Mouse (Mus musculus): ENCODE results near the gene Engase. TPM values are rescaled to one million over a fixed set of nuclear protein-coding genes. Genes with fewer than 3 reads are reported as not detected.

Gene Engase
- polyA plus RNA-seq, 1 experiment from 2014 or later = 6.6 TPM

DNA sequence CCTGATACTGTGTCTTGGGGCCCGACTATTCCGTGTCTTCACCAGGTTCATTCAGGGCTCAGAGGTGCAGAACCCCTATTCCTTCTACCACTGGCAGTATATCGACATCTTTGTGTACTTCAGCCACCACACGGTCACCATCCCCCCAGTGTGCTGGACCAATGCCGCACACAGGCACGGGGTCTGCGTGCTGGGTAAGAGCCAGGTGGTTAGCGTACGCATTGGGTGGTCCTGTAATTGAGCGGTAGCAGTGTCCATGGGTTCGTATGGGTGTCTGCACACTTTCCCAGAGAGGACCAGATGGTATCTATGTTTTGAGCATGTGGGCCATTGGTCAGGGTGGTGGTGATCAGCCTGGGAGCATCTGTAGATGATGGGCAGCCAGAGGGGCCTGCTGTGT is 4.6 kb downstream of the Engase start:
- no peaks in the 10 kb centered on the region for H3K36me3 ChIP-seq (replicated peaks)
- 95% methylated on average over 11 of the region's 11 CpGs for WGBS
- ATAC-seq (replicated peaks) = no peak
- H3K4me2 ChIP-seq = no peak overlapping the region
- H3K9me3 ChIP-seq = no peaks in the 10 kb centered on the region
- H3K27me3 ChIP-seq (replicated peaks) = no peaks in the 10 kb centered on the region
- H3K4me1 ChIP-seq = peaks cover 13% of the 10 kb centered on the region
- no peak overlapping the region for H3K27ac ChIP-seq
- no peak overlapping the region for H3K4me3 ChIP-seq
- no peak overlapping the region for H3K9ac ChIP-seq

DNA sequence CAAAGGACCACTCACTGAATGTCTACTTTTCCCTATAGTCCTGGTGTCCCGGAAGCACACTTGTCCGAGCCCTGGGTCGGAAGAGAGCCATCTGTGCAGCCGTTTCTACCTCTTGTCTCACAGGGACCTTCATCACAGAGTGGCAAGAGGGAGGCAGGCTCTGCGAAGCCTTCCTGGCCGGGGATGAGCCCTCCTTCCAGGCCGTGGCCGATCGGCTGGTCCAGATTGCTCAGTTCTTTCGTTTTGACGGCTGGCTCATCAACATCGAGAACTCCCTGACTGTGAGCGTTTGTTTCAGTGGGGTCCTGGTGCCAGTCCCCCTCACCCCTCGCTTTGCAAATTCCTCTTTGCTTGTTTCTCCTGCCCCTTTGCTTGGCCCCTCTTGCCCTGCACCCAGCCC is 5.1 kb downstream of the Engase start:
- H3K27ac ChIP-seq = no peak overlapping the region
- H3K27me3 ChIP-seq (replicated peaks) = no peaks in the 10 kb centered on the region
- no peak overlapping the region for H3K4me2 ChIP-seq
- no peaks in the 10 kb centered on the region for H3K9me3 ChIP-seq
- WGBS = 83% methylated on average over 14 of the region's 14 CpGs
- peaks cover 10% of the 10 kb centered on the region for H3K4me1 ChIP-seq
- H3K4me3 ChIP-seq = no peak overlapping the region
- ATAC-seq (replicated peaks) = no peak
- no peak overlapping the region for H3K9ac ChIP-seq
- no peaks in the 10 kb centered on the region for H3K36me3 ChIP-seq (replicated peaks)

DNA sequence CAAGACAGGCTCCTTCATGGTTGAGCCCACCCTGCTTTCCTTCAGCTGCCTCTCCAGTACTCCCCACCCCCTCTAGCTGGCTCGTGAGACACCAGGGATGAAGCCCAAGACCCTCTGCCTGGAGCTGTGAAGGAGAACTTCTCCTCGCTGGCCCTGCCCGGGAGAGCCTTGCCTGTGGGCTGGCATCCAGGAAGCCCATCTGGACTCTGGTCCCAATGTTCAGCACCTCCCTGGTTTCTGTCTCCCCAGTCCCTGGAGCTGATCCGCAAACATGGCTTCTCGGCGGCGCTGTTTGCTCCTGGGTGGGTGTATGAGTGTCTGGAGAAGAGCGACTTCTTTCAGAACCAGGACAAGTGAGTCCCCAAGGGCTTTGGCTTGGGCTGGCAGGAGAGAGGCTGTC is 7.5 kb downstream of the Engase start:
- no peak overlapping the region for H3K4me2 ChIP-seq
- no peak overlapping the region for H3K27ac ChIP-seq
- H3K27me3 ChIP-seq (replicated peaks) = no peaks in the 10 kb centered on the region
- no peaks in the 10 kb centered on the region for H3K36me3 ChIP-seq (replicated peaks)
- no peaks in the 10 kb centered on the region for H3K9me3 ChIP-seq
- no peak overlapping the region for H3K4me3 ChIP-seq
- peaks cover 10% of the 10 kb centered on the region for H3K4me1 ChIP-seq
- no peak for ATAC-seq (replicated peaks)
- no peak overlapping the region for H3K9ac ChIP-seq
- WGBS = 78% methylated on average over 8 of the region's 8 CpGs

DNA sequence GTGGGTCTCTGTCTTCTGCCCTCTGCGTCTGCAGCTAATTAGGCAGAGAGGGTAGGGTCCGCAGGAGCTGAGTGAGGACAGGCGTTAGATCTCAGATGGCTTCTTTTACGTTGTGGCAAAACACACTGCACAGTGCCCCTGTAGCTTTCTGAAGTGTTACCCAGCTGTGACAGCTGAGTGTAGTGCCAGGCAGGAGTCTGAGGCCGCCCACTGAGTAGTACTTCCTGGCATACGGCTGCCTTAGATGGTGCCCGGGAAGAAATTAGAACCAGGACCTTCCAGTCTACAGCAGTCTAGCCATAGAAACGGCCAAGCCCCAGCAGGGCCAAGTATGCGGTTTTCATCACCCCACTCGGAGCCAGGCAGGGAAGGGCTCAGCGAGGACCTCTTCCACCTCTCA is 8.7 kb downstream of the Engase start:
- H3K27ac ChIP-seq = no peak overlapping the region

DNA sequence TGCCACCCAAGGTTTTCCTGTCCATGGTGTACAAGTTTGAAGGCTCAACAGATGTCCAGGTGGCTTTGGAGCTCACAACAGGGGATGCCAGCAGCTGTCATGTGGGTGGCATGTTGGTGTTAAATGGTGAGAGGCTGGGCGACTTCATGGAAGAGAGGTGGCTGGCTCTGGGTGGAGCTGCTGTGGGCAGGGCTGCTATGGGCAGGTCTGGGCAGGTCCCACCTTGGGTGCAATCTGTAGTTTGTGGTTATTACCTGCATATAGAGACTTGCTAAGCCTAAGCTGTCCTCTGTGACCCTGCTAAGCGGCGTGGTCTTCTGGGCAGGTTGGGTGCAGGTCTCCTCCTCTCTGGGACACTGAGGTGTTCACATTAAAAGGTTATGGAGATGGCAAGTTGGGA is 9.2 kb downstream of the Engase start:
- Histone ChIP-seq H3K36me3 (replicated peaks) (no peaks in the 10 kb centered on the region), H3K4me1 (peaks cover 23% of the 10 kb centered on the region), H3K4me3 (no peak overlapping the region), H3K27ac (no peak overlapping the region), H3K27me3 (replicated peaks) (no peaks in the 10 kb centered on the region), H3K4me2 (no peak overlapping the region), H3K9me3 (no peaks in the 10 kb centered on the region), H3K9ac (no peak overlapping the region)
- WGBS = 93% methylated on average over 3 of the region's 3 CpGs
- ATAC-seq (replicated peaks) = no peak

More for the DNA sequence above, 8.7 kb downstream of the Engase start:
- no peak overlapping the region for H3K9ac ChIP-seq
- H3K4me3 ChIP-seq = no peak overlapping the region
- H3K4me1 ChIP-seq = peaks cover 21% of the 10 kb centered on the region
- no peak for ATAC-seq (replicated peaks)
- no peaks in the 10 kb centered on the region for H3K9me3 ChIP-seq
- no peak overlapping the region for H3K4me2 ChIP-seq
- H3K36me3 ChIP-seq (replicated peaks) = no peaks in the 10 kb centered on the region
- no peaks in the 10 kb centered on the region for H3K27me3 ChIP-seq (replicated peaks)
- 79% methylated on average over 11 of the region's 11 CpGs for WGBS

DNA sequence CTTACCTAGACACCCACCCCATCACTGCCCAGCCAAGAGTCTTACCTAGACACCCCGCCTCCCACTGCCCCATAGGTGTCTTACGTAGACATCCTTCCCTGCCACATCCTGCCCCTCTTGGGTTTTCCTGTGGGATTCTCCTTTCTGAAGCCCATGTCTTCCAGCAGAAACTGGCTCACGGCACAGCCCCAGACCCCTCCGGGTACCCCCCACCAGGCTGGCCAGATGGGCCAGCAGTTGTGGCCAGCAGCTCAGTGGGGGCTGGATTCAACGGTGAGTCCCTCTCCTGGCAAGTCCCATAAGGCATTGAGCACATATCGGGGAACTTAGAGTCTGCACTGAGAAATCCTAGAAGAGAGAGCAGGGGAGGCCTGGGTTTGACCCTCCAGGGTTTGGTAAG is 9.7 kb downstream of the Engase start:
- Histone ChIP-seq H3K27ac (no peak overlapping the region), H3K4me3 (no peak overlapping the region), H3K4me2 (no peak overlapping the region), H3K9ac (no peak overlapping the region), H3K36me3 (replicated peaks) (no peaks in the 10 kb centered on the region), H3K4me1 (peaks cover 23% of the 10 kb centered on the region), H3K27me3 (replicated peaks) (no peaks in the 10 kb centered on the region), H3K9me3 (no peaks in the 10 kb centered on the region)
- 80% methylated on average over 6 of the region's 6 CpGs for WGBS
- ATAC-seq (replicated peaks) = no peak

DNA sequence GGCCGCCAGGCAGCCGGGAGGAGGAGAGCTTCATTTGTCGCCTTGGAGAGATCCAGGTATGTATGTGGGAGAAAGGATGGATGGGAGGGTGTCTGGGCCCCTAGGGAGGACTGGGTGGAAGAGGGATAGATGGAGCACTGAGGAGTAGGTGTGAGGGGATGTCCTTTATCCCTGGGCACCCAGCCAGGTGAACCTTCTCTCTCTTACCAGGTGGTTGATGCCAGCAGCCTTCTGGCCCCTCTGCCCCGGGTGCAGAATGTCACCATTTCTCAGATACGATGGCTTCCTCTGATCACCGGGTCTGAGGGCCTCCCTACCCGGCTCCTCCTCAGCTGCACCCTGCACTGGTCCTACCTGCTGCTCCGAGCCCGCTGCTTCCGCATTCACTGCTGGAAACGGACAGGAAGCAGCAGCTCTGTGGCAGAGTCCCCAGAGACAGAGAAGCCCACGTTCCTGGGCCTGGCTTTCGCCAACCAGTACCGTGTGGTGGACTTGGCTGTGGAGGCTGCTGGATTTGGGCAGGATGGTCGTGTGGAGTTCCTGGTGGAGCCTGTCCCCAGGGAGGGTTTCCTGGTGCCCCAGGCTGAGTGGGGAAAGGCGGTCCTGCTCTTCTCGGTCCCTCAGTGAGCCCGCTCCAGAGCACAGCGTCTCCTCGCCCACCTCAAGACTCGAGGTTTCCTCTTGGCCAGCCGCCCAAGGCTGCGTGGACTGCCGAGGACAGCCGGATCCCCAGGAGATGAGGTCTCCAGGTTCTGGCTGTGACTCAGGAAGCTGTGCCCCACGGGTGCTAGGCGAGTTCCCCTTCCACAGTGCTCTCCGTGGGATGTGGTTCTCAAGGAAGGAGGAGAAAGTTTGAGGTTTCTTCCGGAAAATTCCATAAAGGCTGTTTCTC is 10.5 kb downstream of the Engase start:
- Histone ChIP-seq H3K9me3 (no peaks in the 10 kb centered on the region), H3K36me3 (replicated peaks) (no peaks in the 10 kb centered on the region), H3K9ac (no peak overlapping the region), H3K4me3 (no peak overlapping the region), H3K4me2 (no peak overlapping the region), H3K4me1 (peaks cover 25% of the 10 kb centered on the region), H3K27ac (no peak overlapping the region), H3K27me3 (replicated peaks) (no peaks in the 10 kb centered on the region)
- 86% methylated on average over 29 of the region's 29 CpGs for WGBS
- no peak for ATAC-seq (replicated peaks)

DNA sequence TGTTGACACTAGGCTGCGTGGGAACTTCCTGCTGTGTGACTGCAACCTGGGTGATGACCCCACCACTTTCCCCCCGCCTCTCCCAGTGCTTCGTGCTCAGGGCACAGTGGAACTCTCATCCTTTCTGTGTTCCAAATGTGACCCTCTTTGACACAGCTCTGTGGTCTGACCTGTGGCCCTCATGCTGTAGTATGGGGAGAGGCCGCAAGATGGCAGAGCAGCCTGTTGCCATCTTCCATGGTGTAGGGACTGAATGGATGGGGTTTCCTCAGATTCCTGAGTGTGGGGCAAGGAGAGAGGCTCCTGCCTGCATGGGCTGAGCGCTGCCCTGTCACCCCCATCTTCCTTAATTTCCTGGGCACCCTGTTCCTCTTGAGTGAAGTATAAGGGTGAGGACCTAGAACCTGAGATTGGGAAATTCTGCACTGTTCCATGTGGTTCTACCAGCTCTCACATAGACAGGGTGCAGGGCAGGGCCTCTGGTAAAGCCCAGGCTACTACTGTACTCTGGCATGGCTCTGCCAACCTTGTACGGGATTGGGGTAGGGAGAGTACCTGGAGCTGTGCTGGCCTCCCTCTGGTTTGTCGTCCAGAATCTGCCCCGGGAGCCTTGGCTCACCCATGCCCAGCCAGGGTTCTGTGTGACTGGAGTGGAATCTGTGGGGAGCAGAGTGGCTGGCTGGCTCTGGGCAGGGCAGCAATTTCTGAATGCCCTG is 11.7 kb downstream of the Engase start:
- WGBS = 64% methylated on average over 8 of the region's 8 CpGs

DNA sequence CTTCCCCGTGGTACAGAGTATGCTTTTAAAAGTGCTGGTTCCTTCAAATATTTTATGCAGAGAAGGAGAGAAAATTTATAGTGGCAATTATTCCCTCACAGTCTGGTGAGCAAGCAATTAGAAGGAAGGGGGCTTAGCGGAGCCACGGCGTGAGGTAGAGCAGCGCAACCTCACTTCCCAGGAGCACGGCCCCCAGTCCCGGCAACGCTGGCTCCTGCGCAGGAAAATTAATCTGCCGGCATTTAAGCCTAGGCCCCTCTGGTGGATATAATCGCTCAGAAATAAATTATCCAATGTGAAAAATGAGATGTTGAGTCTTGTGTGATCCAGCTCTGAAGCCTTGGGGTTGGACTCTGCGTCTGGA is 12.3 kb downstream of the Engase start:
- 0 out of 2 replicates have a peak, but pooled peaks have one; percentile 28 for ATAC-seq (replicated peaks)
- H3K27ac ChIP-seq = peak overlapping the region; percentile 43
- WGBS = 42% methylated on average over 12 of the region's 12 CpGs

More for the DNA sequence above, 11.7 kb downstream of the Engase start:
- Histone ChIP-seq H3K27me3 (replicated peaks) (no peaks in the 10 kb centered on the region), H3K9me3 (no peaks in the 10 kb centered on the region), H3K4me1 (peaks cover 36% of the 10 kb centered on the region), H3K9ac (no peak overlapping the region), H3K4me2 (no peak overlapping the region), H3K4me3 (no peak overlapping the region), H3K27ac (peak overlapping the region; percentile 43), H3K36me3 (replicated peaks) (no peaks in the 10 kb centered on the region)
- 0 out of 2 replicates have a peak, but pooled peaks have one; percentile 19 for ATAC-seq (replicated peaks)

DNA sequence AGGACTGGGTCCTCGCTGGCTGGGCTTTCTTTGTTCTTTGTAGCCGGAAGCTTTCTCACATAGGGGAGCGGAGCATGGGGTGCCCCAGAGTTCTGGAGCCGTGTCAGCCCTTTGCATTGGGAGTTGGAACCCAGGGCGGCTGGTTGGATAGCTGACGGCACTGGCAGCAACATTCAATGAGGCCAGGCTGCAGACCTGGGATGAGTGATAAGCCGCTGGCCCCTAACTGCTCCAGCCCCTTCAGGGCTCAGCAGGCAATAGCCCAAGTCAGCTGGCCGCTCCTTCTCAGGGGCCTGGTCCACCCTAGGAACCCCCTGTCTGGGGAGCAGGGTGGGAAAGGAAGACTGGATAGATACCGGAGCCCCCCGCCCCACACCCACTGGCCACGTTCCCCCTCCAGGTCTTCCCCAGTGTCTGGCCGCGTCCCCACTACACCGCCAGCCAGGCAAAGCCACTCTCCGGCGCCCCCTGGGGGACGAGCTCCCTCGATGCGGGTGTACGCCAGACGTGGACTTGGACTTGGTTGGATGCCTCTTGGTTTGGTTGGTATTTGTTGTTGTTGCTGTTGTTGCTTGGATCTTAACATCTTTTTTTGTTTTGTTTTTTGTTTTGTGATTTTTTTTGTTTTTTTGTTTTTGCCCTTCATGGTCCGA is 14.1 kb downstream of the Engase start:
- Histone ChIP-seq H3K4me3 (no peak overlapping the region), H3K4me1 (peaks cover 36% of the 10 kb centered on the region), H3K9me3 (no peaks in the 10 kb centered on the region), H3K27ac (no peak overlapping the region), H3K9ac (no peak overlapping the region), H3K4me2 (no peak overlapping the region), H3K27me3 (replicated peaks) (no peaks in the 10 kb centered on the region), H3K36me3 (replicated peaks) (no peaks in the 10 kb centered on the region)
- ATAC-seq (replicated peaks) = no peak
- WGBS = 20% methylated on average over 22 of the region's 22 CpGs

More for the DNA sequence above, 12.3 kb downstream of the Engase start:
- Histone ChIP-seq H3K4me3 (no peak overlapping the region), H3K36me3 (replicated peaks) (no peaks in the 10 kb centered on the region), H3K9me3 (no peaks in the 10 kb centered on the region), H3K9ac (no peak overlapping the region), H3K27me3 (replicated peaks) (no peaks in the 10 kb centered on the region), H3K4me1 (peaks cover 36% of the 10 kb centered on the region), H3K4me2 (no peak overlapping the region)

DNA sequence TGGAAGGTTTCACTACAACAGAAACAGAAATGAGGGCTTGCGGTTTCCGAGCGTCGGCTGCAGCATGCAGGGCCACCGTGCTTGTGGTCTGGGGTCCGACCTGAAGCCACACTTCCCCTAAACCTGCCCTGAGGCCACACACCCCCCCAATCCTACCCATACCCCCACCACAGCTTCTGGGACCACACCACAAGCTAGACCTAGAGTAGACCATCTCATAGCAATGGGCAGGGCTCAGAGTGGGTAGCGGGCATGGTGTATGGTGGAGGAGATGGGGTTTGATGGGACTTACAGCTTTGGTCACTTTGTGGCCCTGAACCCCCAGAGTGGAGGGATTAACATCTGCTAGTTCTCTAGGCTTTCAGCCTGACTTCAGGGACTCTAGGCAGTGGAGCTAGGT is 14.6 kb downstream of the Engase start:
- H3K36me3 ChIP-seq (replicated peaks) = no peaks in the 10 kb centered on the region
- peaks cover 36% of the 10 kb centered on the region for H3K4me1 ChIP-seq
- H3K27me3 ChIP-seq (replicated peaks) = no peaks in the 10 kb centered on the region
- ATAC-seq (replicated peaks) = no peak
- no peak overlapping the region for H3K27ac ChIP-seq
- WGBS = 89% methylated on average over 7 of the region's 7 CpGs
- no peaks in the 10 kb centered on the region for H3K9me3 ChIP-seq
- no peak overlapping the region for H3K4me2 ChIP-seq
- H3K4me3 ChIP-seq = no peak overlapping the region
- H3K9ac ChIP-seq = no peak overlapping the region

DNA sequence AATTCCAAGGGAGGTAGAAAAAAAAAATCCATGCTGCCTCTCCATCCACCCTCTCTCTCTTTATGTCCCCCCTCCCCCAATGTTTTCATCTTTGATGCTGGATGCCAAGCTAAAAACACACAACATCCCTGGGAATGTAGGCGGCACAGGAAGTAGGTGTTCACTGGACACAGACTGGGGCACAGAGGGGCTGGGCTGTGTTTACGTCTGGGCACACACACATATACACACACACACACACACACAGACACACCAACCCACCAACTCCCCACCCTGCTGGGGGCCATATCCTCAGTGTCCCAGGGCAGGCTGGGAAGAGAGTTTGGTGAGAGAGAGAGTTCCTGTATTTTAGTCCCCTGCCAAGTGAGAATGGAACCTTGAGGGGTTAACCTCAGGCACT is 16.8 kb downstream of the Engase start:
- Histone ChIP-seq H3K36me3 (replicated peaks) (no peaks in the 10 kb centered on the region), H3K9me3 (no peaks in the 10 kb centered on the region), H3K4me2 (no peak overlapping the region), H3K4me1 (peaks cover 33% of the 10 kb centered on the region), H3K4me3 (no peak overlapping the region), H3K27me3 (replicated peaks) (no peaks in the 10 kb centered on the region), H3K9ac (no peak overlapping the region), H3K27ac (0 out of 2 replicates have a peak overlapping the region, but pooled peaks have one; percentile 56)
- WGBS = 90% methylated on average over 2 of the region's 2 CpGs
- ATAC-seq (replicated peaks) = no peak

Measured in midbrain, embryonic 15.5 days (tissue).